Mouse (Mus musculus) thymus, adult 2 months (tissue): ENCODE data around the gene Cylc2.

Source experiments
- CTCF ChIP-seq: fragments of 200-500 bp; IDR thresholded peaks from 2 replicates; pipeline ENCODE4 v1.5.1; 2012; ENCODE audit warnings: mild to moderate bottlenecking, control low read depth, low read length, moderate library complexity, borderline replicate concordance; ENCODE audit not compliant: control insufficient read depth, poor library complexity, insufficient read depth; ENCODE audit errors: extremely low read depth
- POLR2A ChIP-seq: fragments of 200-500 bp; IDR thresholded peaks from 2 replicates; pipeline ENCODE4 v1.6.1; 2012; ENCODE audit warnings: mild to moderate bottlenecking, low read length, control low read depth, moderate library complexity; ENCODE audit not compliant: control insufficient read depth, poor library complexity, insufficient read depth; ENCODE audit errors: extremely low read depth

DNA sequence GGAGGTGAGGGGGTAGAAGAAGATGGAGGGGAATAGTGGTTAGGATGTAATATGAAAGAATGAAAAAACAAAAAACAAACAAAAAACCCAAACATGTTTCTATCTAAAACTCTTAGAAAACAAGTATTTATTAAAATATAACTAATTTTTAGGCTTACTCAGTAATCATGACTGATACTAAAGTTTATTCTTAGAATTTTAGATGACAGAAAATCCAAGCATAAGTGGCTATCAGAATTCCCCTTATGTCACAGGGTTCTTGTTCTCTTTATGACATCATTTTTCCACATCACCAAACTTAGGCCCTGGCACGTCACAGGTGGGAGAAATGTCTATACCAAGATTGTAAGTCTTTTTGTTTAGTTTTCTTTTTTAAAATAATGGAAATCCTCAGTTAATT, at the start of gene Cylc2:
- TF ChIP-seq CTCF: no peak
- TF ChIP-seq POLR2A: no peak
